Mouse (Mus musculus) heart, adult 2 months (tissue): Measurements from ENCODE around the gene Ubfd1.

ENCODE experiments used
- CTCF ChIP-seq: fragments of 200-600 bp; IDR thresholded peaks from 2 replicates; pipeline ENCODE4 v1.8.1; 2022; ENCODE audit warnings: antibody characterized with exemption, mild to moderate bottlenecking, moderate library complexity
- EP300 ChIP-seq: fragments of 200-500 bp; IDR thresholded peaks from 2 replicates; pipeline ENCODE4 v1.6.1; 2011; ENCODE audit warnings: low read depth, low read length, control low read depth; ENCODE audit not compliant: insufficient read depth
- POLR2A ChIP-seq: fragments of 200-500 bp; IDR thresholded peaks from 2 replicates; pipeline ENCODE4 v1.6.1; 2011; ENCODE audit warnings: mild to moderate bottlenecking, low read depth, low read length, control low read depth; ENCODE audit not compliant: insufficient read depth

DNA sequence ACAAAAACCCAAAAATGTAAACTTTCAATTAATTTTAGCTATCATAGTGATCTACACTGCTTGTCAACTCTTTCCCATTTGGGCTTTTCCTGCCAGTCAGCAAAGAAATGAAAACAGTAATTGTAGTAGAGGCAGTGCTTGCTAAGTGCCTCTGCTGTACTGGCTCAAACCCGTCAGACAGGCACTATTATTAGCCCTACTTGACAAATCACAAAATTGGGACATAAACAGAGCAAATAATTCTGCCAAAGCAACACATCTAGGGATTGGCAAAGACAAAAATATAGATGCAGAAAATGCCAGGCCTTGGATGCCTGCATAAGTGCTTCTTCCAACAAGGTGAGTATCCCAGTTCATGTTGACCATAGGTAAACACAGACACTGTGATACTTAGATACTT lies 1.3 kb upstream of the Ubfd1 start:
- no peak for TF ChIP-seq CTCF
- no peak for TF ChIP-seq POLR2A
- TF ChIP-seq EP300, result no peak
